Mouse (Mus musculus): ENCODE data around the gene Ubc.
"Not testable (repeated sequence)": the region's sequence is repeated elsewhere in the genome, so short reads cannot be mapped to it uniquely, and the experiment has no call there.

The Ubc gene

DNA sequence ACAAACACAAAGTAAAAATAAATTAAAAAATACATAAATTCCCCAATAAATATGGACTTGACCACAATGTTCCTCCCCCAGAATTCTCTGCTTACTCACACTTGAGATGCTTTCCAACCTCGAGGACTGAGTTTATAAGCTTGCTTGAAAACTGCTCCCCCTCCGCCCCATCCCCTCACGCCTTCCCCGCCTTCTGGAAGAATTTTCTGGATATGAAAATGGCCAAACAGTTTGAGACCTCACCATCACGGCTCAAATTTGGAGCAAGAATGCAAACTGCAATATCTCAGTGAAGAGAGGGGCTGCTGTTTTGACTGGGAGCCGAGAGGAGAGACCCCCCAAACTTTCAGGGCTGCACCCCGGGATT is 14.5 kb upstream of the Ubc start:
- DNase-seq (ENCODE audit: low read depth) = peak; percentile 80

DNA sequence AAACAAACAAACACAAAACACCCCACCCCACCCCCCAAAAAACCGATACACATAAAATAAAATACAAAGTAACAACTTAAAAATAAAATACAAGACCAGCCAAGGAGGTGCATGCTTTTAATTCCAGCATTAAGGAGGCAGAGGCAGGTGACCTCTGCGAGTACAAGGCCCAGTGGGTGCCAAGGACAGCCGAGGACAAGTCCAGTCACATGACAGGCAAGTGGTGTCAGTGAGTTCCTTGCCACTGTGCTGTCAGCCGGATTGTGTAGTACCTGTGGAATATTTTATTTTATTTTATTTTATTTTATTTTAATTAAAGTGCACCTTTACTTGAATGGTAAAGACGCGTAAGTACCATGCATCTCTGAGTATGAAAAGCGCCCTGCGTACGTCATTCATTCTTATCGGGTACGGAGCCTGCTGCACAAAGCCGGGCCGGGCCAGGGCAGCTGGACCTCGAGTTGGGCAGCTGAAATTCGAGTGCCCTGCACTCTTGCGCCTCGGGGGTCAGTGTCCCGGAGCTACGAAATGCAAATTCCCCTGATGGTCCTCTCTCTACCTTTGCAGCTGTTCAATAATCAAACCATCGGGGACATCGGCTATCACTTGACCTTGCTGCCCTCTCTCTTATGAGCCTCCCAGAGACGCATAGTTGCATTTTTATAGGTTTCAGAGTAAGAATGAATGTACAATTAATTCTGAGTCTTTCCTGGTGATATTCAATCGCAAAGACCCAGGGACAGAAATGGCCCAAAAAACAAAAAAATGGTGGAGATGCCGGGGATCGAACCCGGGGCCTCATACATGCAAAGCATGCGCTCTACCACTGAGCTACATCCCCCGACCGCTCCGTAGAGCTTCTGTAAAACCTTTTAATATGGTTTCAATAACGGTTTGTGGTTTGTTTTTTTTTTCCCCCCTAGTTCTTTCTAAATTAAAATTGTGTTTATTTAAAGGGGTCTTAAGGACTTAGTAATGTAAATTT is 13.8 kb upstream of the Ubc start:
- peak; percentile 86 for DNase-seq (ENCODE audit: low read depth)

DNA sequence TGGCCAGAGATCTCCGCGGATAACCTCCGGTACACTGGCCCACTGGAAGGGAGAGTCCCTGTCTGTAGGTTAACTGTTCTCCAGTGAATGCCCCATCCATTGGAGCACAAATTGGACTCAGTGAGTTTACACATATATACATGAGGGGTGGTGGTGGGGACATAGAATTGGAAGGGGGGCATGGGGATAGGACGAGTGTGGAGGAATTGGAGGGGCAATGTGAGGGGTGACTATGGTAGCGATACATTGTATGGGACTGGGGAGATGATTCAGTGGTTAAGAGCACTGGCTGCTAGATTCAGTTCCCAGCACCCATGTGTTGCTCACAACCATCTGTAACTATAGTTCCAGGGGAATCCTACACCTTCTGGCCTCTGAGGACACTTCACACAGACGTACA is 13.0 kb upstream of the Ubc start:
- DNase-seq (ENCODE audit: low read depth) = no peak

DNA sequence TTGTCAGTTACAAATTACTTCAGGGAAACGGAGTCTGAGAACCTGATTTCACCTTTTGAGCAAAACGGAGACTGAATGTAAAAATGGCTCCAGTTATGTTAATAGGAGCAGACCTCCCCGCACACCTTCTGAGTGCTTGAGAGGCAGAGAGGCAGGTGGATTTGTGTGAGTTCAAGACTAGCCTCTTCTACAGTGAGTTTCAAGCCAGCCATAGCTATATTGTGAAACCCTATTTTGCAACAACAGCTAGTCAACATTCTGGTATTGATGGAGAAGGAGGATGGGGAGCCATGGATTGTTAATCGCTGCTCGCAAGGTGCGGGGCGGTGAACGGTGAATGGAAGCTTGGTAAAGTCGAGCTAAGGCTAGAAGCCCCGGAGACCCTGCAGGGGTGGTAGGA is 12.5 kb upstream of the Ubc start:
- no peak for DNase-seq (ENCODE audit: low read depth)

GRCm38 (mm10) chr5:125400903-125401302 is 10.9 kb upstream of the Ubc start:
- DNase-seq (ENCODE audit: low read depth) = peak; percentile 67

- peak; percentile 34 for DNase-seq (ENCODE audit: low read depth)
These were observed 5.0 kb upstream of the Ubc start for GRCm38 (mm10) chr5:125395008-125395407.

DNA sequence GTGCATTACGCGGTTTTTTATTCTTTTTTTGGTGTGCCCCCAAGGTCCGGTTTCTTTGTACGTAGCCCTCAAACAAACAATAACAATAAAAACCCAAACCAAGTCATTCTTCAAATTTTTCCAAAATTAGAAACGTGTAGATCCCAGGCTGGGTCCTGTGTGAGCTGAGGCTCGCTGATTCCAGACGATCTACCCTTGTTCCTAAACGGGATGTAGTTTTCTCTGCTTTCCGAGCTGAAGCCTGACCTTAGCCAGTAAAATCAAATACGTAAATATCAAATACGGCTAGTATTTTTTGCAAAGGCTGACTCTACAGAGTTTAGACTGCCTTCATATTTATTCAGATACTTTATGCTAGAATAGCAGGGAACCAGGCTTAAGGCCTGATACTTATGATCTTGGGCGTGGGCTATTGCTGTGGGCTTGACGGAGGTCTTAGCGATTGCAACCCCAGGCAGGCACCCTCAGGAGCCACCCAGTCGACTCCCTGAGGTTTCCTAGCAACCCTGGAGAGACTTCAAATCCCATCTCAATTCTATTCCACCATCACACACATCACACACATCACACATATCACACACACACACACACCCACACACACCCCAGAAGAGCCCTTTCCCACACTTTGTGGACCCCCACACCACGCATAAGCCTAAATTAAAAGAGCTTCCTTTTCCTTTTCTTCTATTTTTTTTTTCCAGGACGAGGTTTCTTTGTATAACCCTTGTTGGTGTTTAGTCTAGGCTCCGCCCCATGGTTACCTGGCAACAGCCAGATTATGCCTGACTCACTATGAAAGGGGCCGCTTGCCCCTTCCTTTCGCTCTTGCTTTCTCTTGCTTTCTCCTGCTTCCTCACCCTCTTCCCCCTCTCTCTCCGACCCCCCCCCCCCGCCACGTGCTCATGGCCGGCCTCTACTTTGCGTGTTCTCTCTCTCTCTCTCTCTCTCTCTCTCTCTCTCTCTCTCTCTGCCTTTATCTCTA is 3.9 kb upstream of the Ubc start:
- peak; percentile 96 for DNase-seq (ENCODE audit: low read depth)

DNA sequence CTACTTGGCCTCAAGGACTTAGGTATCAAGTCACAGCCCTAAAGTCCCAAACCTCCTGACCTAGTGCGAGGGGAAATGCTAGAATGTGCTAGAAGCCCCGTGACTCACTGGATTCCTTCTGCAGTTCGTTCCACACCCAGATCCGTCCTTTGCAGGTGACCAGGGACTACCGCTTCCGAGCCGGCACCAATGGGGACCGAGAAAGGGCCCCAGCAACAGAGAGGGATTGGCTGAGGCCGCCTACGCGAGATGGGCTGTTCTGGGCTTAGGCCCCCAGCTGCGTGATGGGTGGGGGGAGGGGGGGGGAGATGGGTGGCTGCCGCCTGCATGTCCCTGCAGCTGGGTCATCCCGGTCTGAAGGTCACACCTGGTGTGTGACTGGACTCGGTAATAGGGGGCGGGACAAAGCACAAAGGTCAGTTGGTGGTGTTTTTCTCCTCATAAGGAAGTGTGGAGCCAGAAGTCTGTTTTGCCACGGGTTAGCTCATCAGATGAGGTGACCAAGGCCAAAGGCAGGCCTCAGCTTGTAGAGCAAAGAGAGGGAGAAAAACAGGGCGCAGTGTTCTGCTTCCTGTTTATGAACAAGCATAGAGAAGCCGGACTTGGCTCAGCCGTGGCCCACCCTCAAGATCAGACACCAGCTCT is 3.1 kb upstream of the Ubc start:
- peak; percentile 97 for DNase-seq (ENCODE audit: low read depth)

DNA sequence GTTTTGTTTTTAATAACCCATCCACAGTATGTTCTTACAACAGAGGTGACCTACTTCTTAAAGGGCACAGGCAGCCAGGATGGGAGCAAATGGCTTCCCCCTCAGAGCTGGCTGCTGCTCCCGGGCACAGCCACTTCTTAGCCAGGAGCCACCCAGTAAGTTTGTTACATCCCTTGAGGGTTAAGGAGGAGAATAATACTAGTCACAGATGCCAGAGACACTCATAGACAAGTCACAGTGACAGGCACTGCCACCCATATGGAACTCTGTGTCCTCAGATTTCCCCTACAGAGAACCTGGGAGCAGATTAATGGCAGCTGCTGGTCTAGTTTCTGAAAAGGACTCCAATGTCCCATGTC is 2.6 kb upstream of the Ubc start:
- no peak for DNase-seq (ENCODE audit: low read depth)

GRCm38 (mm10) chr5:125392176-125392575 is 2.2 kb upstream of the Ubc start:
- not testable (repeated sequence) for DNase-seq (ENCODE audit: low read depth)

- DNase-seq (ENCODE audit: low read depth) = peak; percentile 97
These were observed 1.6 kb upstream of the Ubc start for GRCm38 (mm10) chr5:125391609-125392008.

- peak; percentile 30 for DNase-seq (ENCODE audit: low read depth)
These were observed 990 bp upstream of the Ubc start for GRCm38 (mm10) chr5:125390906-125391477.

DNA sequence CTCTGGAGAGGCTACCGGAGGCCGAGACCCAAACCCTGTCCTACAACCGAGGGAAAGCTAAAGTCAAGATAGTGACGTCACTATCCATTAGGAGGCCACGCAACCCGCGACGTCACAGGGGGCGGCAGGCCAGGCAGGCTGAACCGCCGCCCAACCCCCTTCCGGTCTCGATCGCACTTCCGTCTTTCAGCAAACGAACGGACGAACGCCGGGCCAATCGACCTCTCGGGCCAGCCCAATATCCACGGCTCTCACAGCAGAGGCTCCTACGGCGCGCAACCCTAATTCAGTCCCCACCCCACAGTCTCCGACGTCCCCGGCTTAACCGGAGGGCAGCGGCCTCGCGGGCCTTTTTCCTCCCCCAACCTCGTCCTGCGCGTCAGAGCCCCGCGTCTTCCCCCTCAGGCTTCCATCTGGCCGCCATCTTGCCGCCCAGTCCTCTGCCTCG is 847 bp downstream of the Ubc start, which contains the start of gene Gm10382:
Gene Gm10382, plus strand, starts transcription at position 192 of the 448 bp plus-strand sequence.
- DNase-seq (ENCODE audit: low read depth) = peak; percentile 92

DNA sequence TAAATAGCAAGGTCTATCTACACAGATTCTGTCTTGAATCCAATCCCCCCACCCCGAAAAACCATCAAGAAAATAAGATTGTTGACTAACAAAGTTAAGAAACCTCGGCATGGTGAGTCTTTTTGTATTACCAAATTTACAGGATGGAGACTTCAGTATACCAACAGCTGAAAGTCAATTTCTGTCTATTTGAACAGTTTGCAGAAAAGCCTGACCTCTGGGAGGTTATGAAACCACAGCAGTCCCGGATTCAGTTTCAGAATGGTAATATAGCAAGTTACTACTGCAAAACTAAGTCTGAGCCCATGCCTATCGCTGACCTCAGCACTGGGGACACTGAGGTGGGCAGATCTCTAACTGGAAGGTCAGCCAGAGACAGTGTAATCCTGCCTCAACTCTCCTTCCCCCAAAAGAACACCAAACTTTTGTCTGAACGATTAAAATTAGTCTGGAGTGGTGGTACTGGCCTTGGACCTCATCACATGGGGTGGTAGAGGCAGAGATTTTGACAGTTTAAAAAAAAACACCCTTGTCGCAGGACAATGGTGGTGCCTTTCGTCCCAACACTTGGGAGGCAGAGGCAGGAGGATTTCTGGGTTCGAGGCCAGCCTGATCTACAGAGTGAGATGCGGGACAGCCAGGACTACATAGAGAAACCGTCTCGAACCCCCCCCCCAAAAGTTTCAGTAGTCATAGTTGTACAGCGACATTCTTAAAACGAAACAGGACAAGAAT is 1.5 kb downstream of the Ubc start:
- no peak for DNase-seq (ENCODE audit: low read depth)

- not testable (repeated sequence) for DNase-seq (ENCODE audit: low read depth)
These were observed 2.7 kb downstream of the Ubc start for GRCm38 (mm10) chr5:125387295-125387694.

DNA sequence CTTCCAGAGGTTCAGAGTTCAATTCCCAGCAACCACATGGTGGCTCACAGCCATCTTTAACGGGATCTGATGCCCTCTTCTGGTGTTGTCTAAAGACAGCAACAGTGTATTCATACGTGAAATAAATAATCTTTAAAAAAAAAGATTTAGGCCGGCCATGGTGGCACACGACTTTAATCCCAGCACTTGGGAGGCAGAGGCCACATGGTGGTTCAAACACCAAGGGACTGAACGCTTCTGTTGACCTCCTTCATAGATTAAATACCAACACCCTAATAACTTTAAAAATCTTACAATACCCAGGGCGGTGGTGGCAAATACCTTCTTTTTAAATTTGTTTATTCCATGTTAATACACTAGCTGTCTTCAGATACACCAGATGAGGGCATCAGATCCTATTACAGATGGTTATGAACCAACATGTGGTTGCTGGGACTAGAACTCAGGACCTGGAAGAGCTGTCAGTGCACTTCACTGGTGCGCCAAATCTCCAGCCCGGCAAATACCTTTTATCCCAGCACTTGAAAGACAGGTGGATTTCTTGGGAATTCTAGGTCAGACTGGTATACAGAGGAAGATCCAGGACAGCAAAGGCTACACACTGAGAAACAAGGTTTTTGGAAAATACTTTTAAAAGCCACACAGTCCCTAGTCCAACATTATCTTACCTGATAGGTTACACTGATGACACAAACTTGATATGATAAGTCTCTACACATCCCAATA is 4.6 kb downstream of the Ubc start:
- peak; percentile 64 for DNase-seq (ENCODE audit: low read depth)

DNA sequence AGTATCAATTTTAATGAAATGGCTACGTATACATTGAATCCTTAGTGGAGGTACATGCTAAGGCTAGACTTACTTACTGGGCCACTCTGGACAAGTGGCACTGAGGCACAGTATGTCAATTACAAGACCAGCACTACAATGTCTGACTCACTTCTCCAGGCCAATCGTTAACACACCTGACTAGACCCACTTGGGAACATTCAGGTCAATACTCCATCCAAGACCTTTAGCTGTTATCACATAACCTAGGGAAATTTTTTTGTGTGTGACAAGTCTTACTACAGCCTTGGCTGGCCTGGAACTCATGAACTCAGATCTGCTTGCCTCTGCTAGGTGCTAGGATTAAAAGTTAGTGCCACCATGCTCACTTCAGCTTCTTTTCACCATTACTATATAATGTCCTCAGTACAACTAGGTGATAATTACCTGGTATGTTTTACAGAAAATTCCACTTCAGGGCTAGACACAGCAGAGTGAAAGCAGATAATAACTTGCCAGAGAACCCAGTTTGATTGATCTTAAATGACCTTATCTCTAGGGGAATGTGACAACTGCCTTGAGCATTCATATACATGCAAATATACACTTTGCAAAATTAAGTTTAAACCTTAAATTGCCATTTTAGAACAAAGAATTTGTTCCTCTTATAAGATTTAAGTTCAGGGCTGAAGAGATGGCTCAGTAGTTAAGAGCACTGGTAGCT is 5.3 kb downstream of the Ubc start:
- peak; percentile 57 for DNase-seq (ENCODE audit: low read depth)

DNA sequence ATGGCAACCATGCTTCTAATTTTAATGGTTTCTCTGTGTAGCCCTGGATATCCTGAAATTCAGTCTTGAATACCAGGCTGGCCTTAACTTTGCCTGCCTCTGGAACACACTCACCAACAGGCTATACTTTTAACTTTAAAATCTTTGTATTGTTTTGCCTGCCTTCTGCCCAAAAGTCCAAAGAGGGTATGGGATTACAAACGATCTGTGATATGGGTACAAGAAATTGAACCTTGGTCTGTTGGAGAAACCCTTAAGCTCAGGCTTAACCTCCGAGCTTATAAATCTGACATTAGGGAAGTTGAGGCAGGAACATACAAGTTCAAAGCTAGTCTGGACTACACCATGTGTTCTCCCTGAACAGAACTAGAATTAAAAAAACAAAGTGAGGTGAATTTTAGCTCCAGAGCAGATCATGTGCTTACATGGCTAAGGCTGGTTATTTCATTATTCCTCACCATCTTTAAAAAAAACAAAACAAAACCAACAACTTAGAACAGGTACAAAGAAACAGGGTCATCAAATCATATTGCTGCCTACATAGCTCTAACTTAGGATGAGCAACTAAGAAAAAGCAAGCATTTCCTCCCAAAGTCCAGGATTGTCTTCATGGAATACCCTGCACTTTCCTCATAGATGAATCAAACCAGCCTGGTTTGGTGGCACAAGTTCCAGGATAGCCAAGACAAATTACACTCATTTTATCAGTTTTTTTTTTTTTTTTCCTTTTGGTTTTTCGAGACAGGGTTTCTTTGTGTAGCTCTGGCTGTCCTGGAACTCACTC is 6.2 kb downstream of the Ubc start:
- DNase-seq (ENCODE audit: low read depth) = peak; percentile 50

Measured in NIH3T3 (cell line).